Mouse (Mus musculus) ES-Bruce4 (cell line): ENCODE results near the gene Ccsap. TPM values are rescaled to one million over a fixed set of nuclear protein-coding genes. Genes with fewer than 3 reads are reported as not detected.

Experiments
- H3K27ac ChIP-seq: 2 replicates; pipeline ENCODE4 v1.5.1; 2012; ENCODE audit warnings: low read length, inconsistent platforms; ENCODE audit not compliant: insufficient read depth
- H3K27me3 ChIP-seq: 2 replicates; pipeline ENCODE4 v1.6.1; 2012; ENCODE audit warnings: mild to moderate bottlenecking, low read length, inconsistent platforms; ENCODE audit not compliant: control insufficient read depth, poor library complexity, insufficient read depth, severe bottlenecking
- H3K36me3 ChIP-seq: 2 replicates; pipeline ENCODE4 v1.6.1; 2012; ENCODE audit warnings: inconsistent platforms, mild to moderate bottlenecking, low read length, moderate library complexity; ENCODE audit not compliant: control insufficient read depth, poor library complexity, insufficient read depth, severe bottlenecking
- H3K4me1 ChIP-seq: one replicate; pipeline ENCODE4 v1.8.1; 2011; ENCODE audit warnings: low read length; ENCODE audit not compliant: control insufficient read depth, insufficient read depth
- H3K4me3 ChIP-seq: 2 replicates; pipeline ENCODE4 v1.5.1; 2011; ENCODE audit warnings: low read depth, mild to moderate bottlenecking, low read length
- H3K9ac ChIP-seq: 2 replicates; pipeline ENCODE4 v1.6.1; 2012; ENCODE audit warnings: low read depth, mild to moderate bottlenecking, inconsistent platforms; ENCODE audit not compliant: poor library complexity, severe bottlenecking
- H3K9me3 ChIP-seq: replicated peaks from 2 replicates; pipeline ENCODE4 v1.6.1; 2012; ENCODE audit warnings: mild to moderate bottlenecking, low read length, inconsistent platforms; ENCODE audit not compliant: control insufficient read depth, poor library complexity, insufficient read depth, severe bottlenecking
- CTCF ChIP-seq: IDR thresholded peaks from one replicate; pipeline ENCODE4 v1.8.1; 2011; ENCODE audit warnings: low read depth, low read length
- EP300 ChIP-seq: IDR thresholded peaks from 2 replicates; pipeline ENCODE4 v1.6.1; 2011; ENCODE audit warnings: low read depth, low read length; ENCODE audit not compliant: insufficient read depth
- POLR2A ChIP-seq: IDR thresholded peaks from one replicate; pipeline ENCODE4 v1.8.1; 2011; ENCODE audit warnings: low read length; ENCODE audit not compliant: insufficient read depth
- polyA plus RNA-seq: library from polyadenylated mRNA; stranded (reverse); fragments of >200 nt; gene quantifications from 2 replicates; pipeline ENCODE4 v1.2.4, GENCODE M21; 2011; ENCODE audit warnings: low read depth; ENCODE audit not compliant: missing spikeins, insufficient read depth, insufficient read length

Gene Ccsap
- polyA plus RNA-seq, 1 experiment, result 6.6 TPM

DNA sequence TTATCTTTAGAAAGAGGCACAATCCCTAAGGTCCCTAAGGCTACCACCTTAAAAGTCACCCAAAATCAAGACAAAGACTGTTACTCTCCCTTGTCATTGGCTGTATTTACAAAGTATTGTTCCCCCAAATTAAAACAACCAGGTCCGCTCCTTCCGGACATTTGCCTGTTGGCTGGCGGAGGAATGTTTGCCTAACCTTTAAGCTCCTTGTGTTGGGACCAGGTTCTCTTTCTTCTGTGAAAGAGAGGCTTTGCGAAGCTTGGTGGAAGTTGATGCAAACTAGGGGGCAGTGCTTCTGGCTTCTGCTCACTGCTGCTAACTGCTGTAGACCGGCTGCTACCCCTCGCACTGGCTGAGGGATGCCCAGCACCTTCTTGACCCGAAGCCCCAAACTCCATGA lies 51.3 kb downstream of the Ccsap start:
- Histone ChIP-seq H3K9me3 (no peaks in the 10 kb centered on the region), H3K27me3 (no peaks in the 10 kb centered on the region), H3K4me1 (peaks cover 3% of the 10 kb centered on the region), H3K36me3 (no peaks in the 10 kb centered on the region), H3K9ac (no peak overlapping the region), H3K4me3 (no peak overlapping the region), H3K27ac (no peak overlapping the region)
- TF ChIP-seq CTCF, result peak; percentile 11
- TF ChIP-seq POLR2A, result no peak

DNA sequence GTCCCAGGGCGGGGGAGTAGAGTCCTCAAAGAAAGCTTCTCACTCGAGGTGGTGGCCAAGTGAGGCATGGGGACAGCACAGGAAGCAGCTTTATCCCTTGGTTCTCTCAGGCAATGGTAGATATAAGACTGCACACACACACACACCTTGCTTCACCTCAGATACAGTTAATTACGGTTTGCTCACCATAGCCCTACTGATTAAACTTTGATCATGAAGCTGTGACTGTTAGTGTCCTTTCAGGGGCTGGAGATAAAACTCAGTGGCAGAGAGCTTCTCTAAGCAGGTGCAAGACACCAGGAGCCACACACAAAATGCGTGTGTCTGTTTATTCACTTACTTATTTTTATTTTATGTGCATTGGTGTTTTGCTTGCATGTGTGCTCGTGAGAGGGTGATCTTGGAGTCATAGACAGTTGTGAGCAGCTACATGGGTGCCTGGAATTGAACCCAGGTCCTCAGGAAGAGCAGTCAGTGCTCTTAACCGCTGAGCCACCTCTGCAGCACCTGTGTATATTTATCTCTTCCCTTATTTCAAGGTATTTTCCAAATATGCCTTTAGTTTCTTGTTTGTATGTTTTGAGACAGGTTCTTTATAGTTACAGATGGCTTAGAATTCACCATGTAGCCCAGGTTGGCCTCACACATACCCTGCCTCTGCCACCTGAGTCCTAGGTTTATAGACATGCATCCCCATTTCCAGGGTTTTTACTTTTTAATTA lies 52.0 kb downstream of the Ccsap start:
- no peak overlapping the region for H3K4me3 ChIP-seq
- no peak overlapping the region for H3K27ac ChIP-seq
- no peaks in the 10 kb centered on the region for H3K9me3 ChIP-seq
- no peaks in the 10 kb centered on the region for H3K27me3 ChIP-seq
- H3K36me3 ChIP-seq, result no peaks in the 10 kb centered on the region
- TF ChIP-seq EP300, result no peak
- peak overlapping the region; percentile 77; the same call in 1 of the 2 replicates for H3K9ac ChIP-seq
- H3K4me1 ChIP-seq, result peaks cover 3% of the 10 kb centered on the region

- no peaks in the 10 kb centered on the region for H3K36me3 ChIP-seq
- no peaks in the 10 kb centered on the region for H3K27me3 ChIP-seq
- no peak for TF ChIP-seq POLR2A
- no peak for TF ChIP-seq CTCF
- no peak for TF ChIP-seq EP300
- H3K4me1 ChIP-seq, result peaks cover 3% of the 10 kb centered on the region
- H3K4me3 ChIP-seq, result peak overlapping the region; percentile 50
- no peaks in the 10 kb centered on the region for H3K9me3 ChIP-seq
- peak overlapping the region; percentile 62 for H3K27ac ChIP-seq
- H3K9ac ChIP-seq, result peak overlapping the region; percentile 77
Observed at GRCm38 (mm10) chr8:123807024-123807431, 53.0 kb downstream of the Ccsap start.

DNA sequence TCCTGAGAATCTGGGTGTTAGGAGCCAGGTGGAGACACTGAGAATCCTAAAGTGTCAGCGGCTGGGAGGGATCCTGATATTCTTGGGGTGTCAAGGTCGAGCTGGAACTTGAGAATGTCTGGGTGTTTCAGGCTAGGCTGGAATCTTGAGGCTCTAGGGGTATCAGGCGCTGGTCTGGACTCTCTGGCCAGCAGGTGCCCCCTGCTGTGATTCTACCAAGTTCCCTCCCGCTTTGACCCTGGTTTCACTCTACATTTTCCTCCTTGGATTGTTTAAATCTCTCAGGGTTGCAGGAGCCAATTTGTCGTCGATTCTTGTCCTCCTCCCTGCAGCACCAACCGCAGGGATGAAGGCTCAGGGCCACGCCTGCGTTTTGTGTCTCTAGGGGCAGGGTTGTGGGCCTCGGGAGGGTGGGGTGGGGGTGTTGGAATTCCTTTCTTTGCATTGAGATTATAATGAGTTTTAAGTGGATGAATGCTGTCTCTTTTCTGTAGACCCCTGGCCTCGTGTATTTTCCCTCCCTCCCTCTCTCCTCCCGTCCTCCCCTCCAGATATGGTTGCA lies 53.6 kb downstream of the Ccsap start:
- peaks cover 3% of the 10 kb centered on the region for H3K4me1 ChIP-seq

DNA sequence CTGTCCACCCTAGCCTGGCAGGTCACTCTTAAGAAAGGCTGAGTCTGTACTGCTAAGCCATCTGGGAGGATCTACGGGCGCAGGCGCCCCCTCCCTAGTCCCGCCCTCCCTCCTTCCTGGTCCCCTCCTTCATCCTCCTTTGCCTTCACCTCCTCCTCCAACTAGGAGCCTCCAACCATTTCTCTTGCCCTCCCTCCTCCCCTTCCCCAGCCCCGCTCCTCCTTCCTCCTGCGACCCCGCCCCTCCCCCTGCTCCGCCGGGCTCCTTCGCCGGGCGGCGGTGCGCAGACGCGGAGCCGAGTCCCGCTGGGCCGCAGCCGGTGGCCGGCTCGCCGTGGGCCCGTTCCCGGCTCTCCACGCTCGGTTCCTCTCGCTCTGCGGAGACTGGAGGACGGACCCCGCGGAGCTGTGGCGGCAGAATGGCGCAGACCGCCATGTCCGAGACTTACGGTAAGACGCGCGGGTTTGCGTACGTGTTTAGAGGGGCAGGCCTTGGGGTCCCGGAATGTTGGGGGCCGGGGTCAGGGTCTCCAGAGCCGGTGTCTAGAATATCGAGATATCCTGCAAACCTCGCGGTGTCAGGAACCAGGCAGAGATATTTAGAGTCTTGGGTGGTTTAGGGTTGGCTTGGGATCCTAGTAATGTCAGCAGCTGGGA lies 54.2 kb downstream of the Ccsap start, which contains the start of gene Rab4a:
Gene Rab4a (plus strand): TSS at position 268 of the 656 bp plus-strand sequence.
- Histone ChIP-seq H3K9ac (peak within 1 kb of the TSS; percentile 77), H3K4me3 (peak within 1 kb of the TSS; percentile 82), H3K36me3 (no peaks in the 10 kb centered on the region), H3K27me3 (no peaks in the 10 kb centered on the region), H3K27ac (peak within 1 kb of the TSS; percentile 84), H3K9me3 (no peaks in the 10 kb centered on the region), H3K4me1 (peaks cover 3% of the 10 kb centered on the region)
- no peak for TF ChIP-seq CTCF
- no peak for TF ChIP-seq POLR2A
- TF ChIP-seq EP300, result peak; percentile 52; the same call in 1 of the 2 replicates

More for the DNA sequence above, 53.6 kb downstream of the Ccsap start:
- TF ChIP-seq CTCF (no peak), POLR2A (peak; percentile 23), EP300 (peak; percentile 65)
- peak overlapping the region; percentile 84 for H3K27ac ChIP-seq
- no peaks in the 10 kb centered on the region for H3K36me3 ChIP-seq
- H3K4me3 ChIP-seq, result peak overlapping the region; percentile 82
- H3K9ac ChIP-seq, result peak overlapping the region; percentile 77
- no peaks in the 10 kb centered on the region for H3K27me3 ChIP-seq
- no peaks in the 10 kb centered on the region for H3K9me3 ChIP-seq

- TF ChIP-seq POLR2A, result no peak
- TF ChIP-seq EP300, result no peak
- no peak for TF ChIP-seq CTCF
- H3K27me3 ChIP-seq, result no peaks in the 10 kb centered on the region
- H3K27ac ChIP-seq, result peak overlapping the region; percentile 31
Observed at GRCm38 (mm10) chr8:123805209-123805717, 54.7 kb downstream of the Ccsap start.

More at GRCm38 (mm10) chr8:123805209-123805717, 54.7 kb downstream of the Ccsap start:
- Histone ChIP-seq H3K9ac (peak overlapping the region; percentile 77), H3K4me3 (peak overlapping the region; percentile 68), H3K9me3 (no peaks in the 10 kb centered on the region), H3K4me1 (peaks cover 3% of the 10 kb centered on the region), H3K36me3 (no peaks in the 10 kb centered on the region)
